Mouse (Mus musculus): ENCODE measurements around the gene Nme7. TPM values are rescaled to one million over a fixed set of nuclear protein-coding genes. Genes with fewer than 3 reads are reported as not detected.

The Nme7 gene
- polyA plus RNA-seq, 1 experiment: 13.6 TPM

GRCm38 (mm10) chr1:164307124-164307751 is 3.3 kb downstream of the Nme7 start, which contains the start of gene Blzf1:
Blzf1 (minus strand) TSS chr1:164307489.
- Histone ChIP-seq H3K4me1 (ENCODE audit: control insufficient read depth, insufficient read depth, low read length) (peaks cover 5% of the 10 kb centered on the region; the same call in 1 of the 2 replicates), H3K27ac (ENCODE audit: insufficient read depth, low read length) (no peak within 1 kb of the TSS), H3K4me3 (replicated peaks; ENCODE audit: insufficient read depth, low read depth, low read length) (peak within 1 kb of the TSS; percentile 76), H3K27me3 (ENCODE audit: control insufficient read depth, insufficient read depth, low read length) (no peaks in the 10 kb centered on the region)
- peak; percentile 94 to 97 for DNase-seq
- TF ChIP-seq POLR2A (IDR thresholded peaks at IDR 0.05; ENCODE audit: borderline replicate concordance, insufficient read depth, low read length) (peak; percentile 52; the same call in 1 of the 2 replicates), CTCF (IDR thresholded peaks at IDR 0.05; ENCODE audit: borderline replicate concordance, insufficient read depth, low read depth, low read length) (no peak)
- WGBS: under 1% methylated on average over 35 of the region's 35 CpGs

- no peak for TF ChIP-seq POLR2A (IDR thresholded peaks at IDR 0.05; ENCODE audit: borderline replicate concordance, insufficient read depth, low read length)
- no peak for DNase-seq
- Histone ChIP-seq H3K27ac (ENCODE audit: insufficient read depth, low read length) (no peak overlapping the region), H3K4me1 (ENCODE audit: control insufficient read depth, insufficient read depth, low read length) (peaks cover 5% of the 10 kb centered on the region; the same call in 1 of the 2 replicates), H3K4me3 (replicated peaks; ENCODE audit: insufficient read depth, low read depth, low read length) (peak overlapping the region; percentile 76), H3K27me3 (ENCODE audit: control insufficient read depth, insufficient read depth, low read length) (no peaks in the 10 kb centered on the region)
- WGBS: 9% methylated on average over 10 of the region's 10 CpGs
Measured at GRCm38 (mm10) chr1:164307922-164308321, 4.0 kb downstream of the Nme7 start.

GRCm38 (mm10) chr1:164314085-164314484 is 10.2 kb downstream of the Nme7 start:
- DNase-seq: no peak
- Histone ChIP-seq H3K27me3 (ENCODE audit: control insufficient read depth, insufficient read depth, low read length) (no peaks in the 10 kb centered on the region), H3K4me3 (replicated peaks; ENCODE audit: insufficient read depth, low read depth, low read length) (no peak overlapping the region), H3K27ac (ENCODE audit: insufficient read depth, low read length) (no peak overlapping the region), H3K4me1 (ENCODE audit: control insufficient read depth, insufficient read depth, low read length) (no peaks in the 10 kb centered on the region; the same call in 1 of the 2 replicates)
- TF ChIP-seq CTCF (IDR thresholded peaks at IDR 0.05; ENCODE audit: borderline replicate concordance, insufficient read depth, low read depth, low read length) (no peak), POLR2A (IDR thresholded peaks at IDR 0.05; ENCODE audit: borderline replicate concordance, insufficient read depth, low read length) (no peak)
- WGBS: 93% methylated on average over 5 of the region's 5 CpGs

GRCm38 (mm10) chr1:164315266-164315665 is 11.3 kb downstream of the Nme7 start:
- TF ChIP-seq POLR2A (IDR thresholded peaks at IDR 0.05; ENCODE audit: borderline replicate concordance, insufficient read depth, low read length) (no peak), CTCF (IDR thresholded peaks at IDR 0.05; ENCODE audit: borderline replicate concordance, insufficient read depth, low read depth, low read length) (peak; percentile 63)
- Histone ChIP-seq H3K27ac (ENCODE audit: insufficient read depth, low read length) (no peak overlapping the region), H3K27me3 (ENCODE audit: control insufficient read depth, insufficient read depth, low read length) (no peaks in the 10 kb centered on the region), H3K4me1 (ENCODE audit: control insufficient read depth, insufficient read depth, low read length) (no peaks in the 10 kb centered on the region; the same call in 1 of the 2 replicates), H3K4me3 (replicated peaks; ENCODE audit: insufficient read depth, low read depth, low read length) (no peak overlapping the region)
- WGBS: 69% methylated on average over 8 of the region's 8 CpGs
- DNase-seq: peak in 1 of 2 experiments; percentile 20

GRCm38 (mm10) chr1:164316697-164317096 is 12.8 kb downstream of the Nme7 start:
- H3K27me3 ChIP-seq (ENCODE audit: control insufficient read depth, insufficient read depth, low read length): no peaks in the 10 kb centered on the region
- H3K4me3 ChIP-seq (replicated peaks; ENCODE audit: insufficient read depth, low read depth, low read length): no peak overlapping the region
- WGBS: 24% methylated on average over 3 of the region's 3 CpGs
- H3K4me1 ChIP-seq (ENCODE audit: control insufficient read depth, insufficient read depth, low read length): no peaks in the 10 kb centered on the region; the same call in 1 of the 2 replicates
- TF ChIP-seq CTCF (IDR thresholded peaks at IDR 0.05; ENCODE audit: borderline replicate concordance, insufficient read depth, low read depth, low read length): peak; percentile 95
- TF ChIP-seq POLR2A (IDR thresholded peaks at IDR 0.05; ENCODE audit: borderline replicate concordance, insufficient read depth, low read length): no peak
- H3K27ac ChIP-seq (ENCODE audit: insufficient read depth, low read length): no peak overlapping the region
- DNase-seq: peak; percentile 66 to 81

GRCm38 (mm10) chr1:164317261-164317660 is 13.3 kb downstream of the Nme7 start:
- 28% methylated on average over 9 of the region's 9 CpGs for WGBS
- Histone ChIP-seq H3K4me1 (ENCODE audit: control insufficient read depth, insufficient read depth, low read length) (no peaks in the 10 kb centered on the region; the same call in 1 of the 2 replicates), H3K27ac (ENCODE audit: insufficient read depth, low read length) (no peak overlapping the region), H3K4me3 (replicated peaks; ENCODE audit: insufficient read depth, low read depth, low read length) (no peak overlapping the region), H3K27me3 (ENCODE audit: control insufficient read depth, insufficient read depth, low read length) (no peaks in the 10 kb centered on the region)
- no peak for TF ChIP-seq CTCF (IDR thresholded peaks at IDR 0.05; ENCODE audit: borderline replicate concordance, insufficient read depth, low read depth, low read length)
- TF ChIP-seq POLR2A (IDR thresholded peaks at IDR 0.05; ENCODE audit: borderline replicate concordance, insufficient read depth, low read length): no peak
- DNase-seq: no peak

GRCm38 (mm10) chr1:164318474-164318873 is 14.6 kb downstream of the Nme7 start:
- no peak overlapping the region for H3K27ac ChIP-seq (ENCODE audit: insufficient read depth, low read length)
- H3K4me3 ChIP-seq (replicated peaks; ENCODE audit: insufficient read depth, low read depth, low read length): no peak overlapping the region
- no peaks in the 10 kb centered on the region for H3K27me3 ChIP-seq (ENCODE audit: control insufficient read depth, insufficient read depth, low read length)
- no peak for DNase-seq
- TF ChIP-seq CTCF (IDR thresholded peaks at IDR 0.05; ENCODE audit: borderline replicate concordance, insufficient read depth, low read depth, low read length) (no peak), POLR2A (IDR thresholded peaks at IDR 0.05; ENCODE audit: borderline replicate concordance, insufficient read depth, low read length) (no peak)
- WGBS: 92% methylated on average over 5 of the region's 5 CpGs
- no peaks in the 10 kb centered on the region; the same call in 1 of the 2 replicates for H3K4me1 ChIP-seq (ENCODE audit: control insufficient read depth, insufficient read depth, low read length)

- Histone ChIP-seq H3K27ac (ENCODE audit: insufficient read depth, low read length) (no peak overlapping the region), H3K4me3 (replicated peaks; ENCODE audit: insufficient read depth, low read depth, low read length) (no peak overlapping the region), H3K4me1 (ENCODE audit: control insufficient read depth, insufficient read depth, low read length) (no peaks in the 10 kb centered on the region; the same call in 1 of the 2 replicates), H3K27me3 (ENCODE audit: control insufficient read depth, insufficient read depth, low read length) (no peaks in the 10 kb centered on the region)
- DNase-seq: no peak
- 76% methylated on average over 14 of the region's 14 CpGs for whole genome bisulfite sequencing
- no peak for TF ChIP-seq POLR2A (IDR thresholded peaks at IDR 0.05; ENCODE audit: borderline replicate concordance, insufficient read depth, low read length)
- TF ChIP-seq CTCF (IDR thresholded peaks at IDR 0.05; ENCODE audit: borderline replicate concordance, insufficient read depth, low read depth, low read length): no peak
Measured at GRCm38 (mm10) chr1:164319542-164320140, 15.7 kb downstream of the Nme7 start.
